Mouse (Mus musculus): Measurements from ENCODE around the gene Vmn2r118.

DNA sequence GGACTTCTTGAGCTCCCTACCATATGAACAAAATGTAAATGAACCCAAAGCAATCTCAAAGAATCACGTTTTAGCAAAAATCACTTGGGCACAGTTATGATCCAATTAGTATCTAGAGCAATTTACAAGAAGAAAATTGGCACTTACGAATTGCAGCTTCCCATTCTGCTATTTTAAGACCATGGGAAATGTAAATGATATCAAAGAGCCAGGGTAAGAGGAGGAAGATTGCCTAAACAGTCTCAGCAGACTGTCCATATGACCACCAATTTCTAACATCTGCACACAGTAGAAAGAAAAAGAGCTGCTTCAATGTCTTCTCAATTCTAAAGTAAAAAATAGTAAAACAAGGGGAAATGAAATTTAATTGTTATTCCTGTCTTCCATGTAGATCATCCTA is 63.2 kb downstream of the Vmn2r118 start:
- no peak for TF ChIP-seq TCF12 (IDR thresholded peaks at IDR 0.05; ENCODE audit: insufficient read depth, poor library complexity, severe bottlenecking)
- TF ChIP-seq POLR2AphosphoS2 (IDR thresholded peaks at IDR 0.05; ENCODE audit: insufficient read length, low read depth), result no peak
- no peak for TF ChIP-seq MYOD1 (IDR thresholded peaks at IDR 0.05; ENCODE audit: control insufficient read depth in 1 of 3, insufficient read length in 2 of 3, low read depth in 2 of 3)
- TF ChIP-seq POLR2A (IDR thresholded peaks at IDR 0.05; ENCODE audit: insufficient read length, low read depth), result no peak
- TF ChIP-seq SRF (IDR thresholded peaks at IDR 0.05; ENCODE audit: control insufficient read depth, insufficient read length, low read depth), result no peak
- no peak for TF ChIP-seq MAX (IDR thresholded peaks at IDR 0.05; ENCODE audit: low read depth)
- TF ChIP-seq E2F4 (IDR thresholded peaks at IDR 0.05; ENCODE audit: insufficient read depth), result no peak
